Mouse (Mus musculus) erythroblast, embryonic 14.5 days (primary cell): Measurements from ENCODE around the gene Ech1. TPM values are rescaled to one million over a fixed set of nuclear protein-coding genes. Genes with fewer than 3 reads are reported as not detected.

Experiments used
- H3K27me3 ChIP-seq: 2 replicates; pipeline ENCODE4 v1.6.1; 2012; ENCODE audit warnings: inconsistent platforms; ENCODE audit not compliant: control insufficient read depth
- H3K36me3 ChIP-seq: 2 replicates; pipeline ENCODE4 v1.6.1; 2012; ENCODE audit warnings: mild to moderate bottlenecking, inconsistent platforms; ENCODE audit not compliant: control insufficient read depth
- H3K4me1 ChIP-seq: 2 replicates; pipeline ENCODE4 v1.6.1; 2012; ENCODE audit warnings: inconsistent platforms; ENCODE audit not compliant: control insufficient read depth
- H3K4me3 ChIP-seq: replicated peaks from 2 replicates; pipeline ENCODE3; 2012; ENCODE audit warnings: moderate library complexity, mild to moderate bottlenecking, inconsistent platforms
- H3K9me3 ChIP-seq: 2 replicates; pipeline ENCODE4 v1.6.1; 2012; ENCODE audit warnings: low read length, inconsistent platforms, mixed read lengths; ENCODE audit not compliant: control insufficient read depth
- GATA1 ChIP-seq: IDR thresholded peaks from 2 replicates; pipeline ENCODE4 v1.6.1; 2012; ENCODE audit warnings: low read length, inconsistent platforms, mixed read lengths
- TAL1 ChIP-seq: IDR thresholded peaks from 3 replicates; pipeline ENCODE4 v1.6.1; 2012; ENCODE audit warnings: low read length, inconsistent platforms, mixed read lengths
- polyA plus RNA-seq: library from polyadenylated mRNA; stranded (reverse); fragments of >175 nt; gene quantifications from 2 replicates; pipeline ENCODE4 v1.2.3, GENCODE M21; 2012

Ech1 gene
- polyA plus RNA-seq, 1 experiment: 0.67 TPM

- H3K4me1 ChIP-seq: peaks cover 84% of the 10 kb centered on the region
- H3K27me3 ChIP-seq: no peaks in the 10 kb centered on the region
- no peaks in the 10 kb centered on the region for H3K9me3 ChIP-seq
- H3K36me3 ChIP-seq: peaks cover 100% of the 10 kb centered on the region
- no peak overlapping the region for H3K4me3 ChIP-seq
- TF ChIP-seq TAL1: no peak
- no peak for TF ChIP-seq GATA1
Measured at GRCm38 (mm10) chr7:28816920-28817319, 8.1 kb upstream of the Ech1 start.

GRCm38 (mm10) chr7:28817524-28817923 lies 7.5 kb upstream of the Ech1 start:
- TF ChIP-seq GATA1 (no peak), TAL1 (no peak)
- Histone ChIP-seq H3K4me1 (peaks cover 82% of the 10 kb centered on the region), H3K36me3 (peaks cover 100% of the 10 kb centered on the region), H3K4me3 (no peak overlapping the region), H3K27me3 (no peaks in the 10 kb centered on the region), H3K9me3 (no peaks in the 10 kb centered on the region)

GRCm38 (mm10) chr7:28817957-28818356 lies 7.1 kb upstream of the Ech1 start:
- no peak overlapping the region for H3K4me3 ChIP-seq

GRCm38 (mm10) chr7:28818436-28818835 lies 6.6 kb upstream of the Ech1 start:
- no peaks in the 10 kb centered on the region for H3K27me3 ChIP-seq
- peaks cover 77% of the 10 kb centered on the region for H3K4me1 ChIP-seq
- no peak overlapping the region for H3K4me3 ChIP-seq
- no peaks in the 10 kb centered on the region for H3K9me3 ChIP-seq
- H3K36me3 ChIP-seq: peaks cover 100% of the 10 kb centered on the region
- TF ChIP-seq TAL1 (no peak), GATA1 (no peak)

More at GRCm38 (mm10) chr7:28817957-28818356, 7.1 kb upstream of the Ech1 start:
- peaks cover 78% of the 10 kb centered on the region for H3K4me1 ChIP-seq
- no peaks in the 10 kb centered on the region for H3K9me3 ChIP-seq
- no peaks in the 10 kb centered on the region for H3K27me3 ChIP-seq
- no peak for TF ChIP-seq GATA1
- TF ChIP-seq TAL1: no peak
- peaks cover 100% of the 10 kb centered on the region for H3K36me3 ChIP-seq

GRCm38 (mm10) chr7:28818861-28819452 lies 6.1 kb upstream of the Ech1 start:
- Histone ChIP-seq H3K36me3 (peaks cover 96% of the 10 kb centered on the region), H3K4me3 (no peak overlapping the region), H3K27me3 (no peaks in the 10 kb centered on the region), H3K4me1 (peaks cover 73% of the 10 kb centered on the region), H3K9me3 (no peaks in the 10 kb centered on the region)
- no peak for TF ChIP-seq GATA1
- TF ChIP-seq TAL1: peak; percentile 24; the same call in 1 of the 3 replicates

- H3K4me1 ChIP-seq: peaks cover 69% of the 10 kb centered on the region
- H3K27me3 ChIP-seq: no peaks in the 10 kb centered on the region
- no peaks in the 10 kb centered on the region for H3K9me3 ChIP-seq
- TF ChIP-seq TAL1: no peak
- no peak for TF ChIP-seq GATA1
- H3K36me3 ChIP-seq: peaks cover 90% of the 10 kb centered on the region
- no peak overlapping the region for H3K4me3 ChIP-seq
Measured at GRCm38 (mm10) chr7:28819571-28819970, 5.4 kb upstream of the Ech1 start.

GRCm38 (mm10) chr7:28820358-28821260 lies 4.4 kb upstream of the Ech1 start:
- no peaks in the 10 kb centered on the region for H3K9me3 ChIP-seq
- no peaks in the 10 kb centered on the region for H3K27me3 ChIP-seq
- H3K4me1 ChIP-seq: peaks cover 68% of the 10 kb centered on the region
- no peak for TF ChIP-seq GATA1
- no peak for TF ChIP-seq TAL1
- H3K36me3 ChIP-seq: peaks cover 79% of the 10 kb centered on the region
- no peak overlapping the region for H3K4me3 ChIP-seq

GRCm38 (mm10) chr7:28821261-28821831 lies 3.7 kb upstream of the Ech1 start:
- Histone ChIP-seq H3K4me1 (peaks cover 68% of the 10 kb centered on the region), H3K9me3 (no peaks in the 10 kb centered on the region), H3K27me3 (no peaks in the 10 kb centered on the region), H3K36me3 (peaks cover 76% of the 10 kb centered on the region), H3K4me3 (no peak overlapping the region)
- TF ChIP-seq GATA1 (no peak), TAL1 (no peak)

GRCm38 (mm10) chr7:28822556-28822955 lies 2.5 kb upstream of the Ech1 start:
- peaks cover 66% of the 10 kb centered on the region for H3K36me3 ChIP-seq
- H3K9me3 ChIP-seq: no peaks in the 10 kb centered on the region
- TF ChIP-seq GATA1: no peak
- no peak for TF ChIP-seq TAL1
- peaks cover 59% of the 10 kb centered on the region for H3K4me1 ChIP-seq
- H3K27me3 ChIP-seq: no peaks in the 10 kb centered on the region
- no peak overlapping the region for H3K4me3 ChIP-seq
